Mouse (Mus musculus): ENCODE measurements around the gene Slc23a4. TPM values are rescaled to one million over a fixed set of nuclear protein-coding genes. Genes with fewer than 3 reads are reported as not detected.

The Slc23a4 gene
- polyA plus RNA-seq, 1 experiment = 0.33 TPM

- H3K4me1 ChIP-seq (ENCODE audit: control insufficient read depth, insufficient read depth, insufficient read length) = no peaks in the 10 kb centered on the region
- H3K4me3 ChIP-seq (ENCODE audit: extremely low read depth, insufficient read depth, insufficient read length) = no peak overlapping the region
- no peak for TF ChIP-seq CTCF (IDR thresholded peaks at IDR 0.05; ENCODE audit: extremely low read depth, insufficient read depth, insufficient read length, insufficient replicate concordance)
- no peak for TF ChIP-seq POLR2A (IDR thresholded peaks at IDR 0.05; ENCODE audit: low read depth, low read length)
- WGBS = 91% methylated on average over 5 of the region's 5 CpGs
- H3K27me3 ChIP-seq (ENCODE audit: control insufficient read depth, insufficient read depth, low read length) = no peaks in the 10 kb centered on the region
- H3K27ac ChIP-seq (ENCODE audit: insufficient read depth, low read length) = no peak overlapping the region
- H3K36me3 ChIP-seq (ENCODE audit: control insufficient read depth, insufficient read depth, low read length) = peaks cover 2% of the 10 kb centered on the region
- no peak for DNase-seq (ENCODE audit: low read depth in 1 of 2, low spot score in 2 of 2)
Measured at GRCm38 (mm10) chr6:35016624-35017023, 28.4 kb upstream of the Slc23a4 start.

- Histone ChIP-seq H3K4me1 (ENCODE audit: control insufficient read depth, insufficient read depth, insufficient read length) (no peaks in the 10 kb centered on the region), H3K4me3 (ENCODE audit: extremely low read depth, insufficient read depth, insufficient read length) (no peak overlapping the region), H3K27me3 (ENCODE audit: control insufficient read depth, insufficient read depth, low read length) (no peaks in the 10 kb centered on the region), H3K27ac (ENCODE audit: insufficient read depth, low read length) (no peak overlapping the region), H3K36me3 (ENCODE audit: control insufficient read depth, insufficient read depth, low read length) (no peaks in the 10 kb centered on the region)
- TF ChIP-seq POLR2A (IDR thresholded peaks at IDR 0.05; ENCODE audit: low read depth, low read length) (no peak), CTCF (IDR thresholded peaks at IDR 0.05; ENCODE audit: extremely low read depth, insufficient read depth, insufficient read length, insufficient replicate concordance) (no peak)
- 92% methylated on average over 1 of the region's 1 CpGs for WGBS
- DNase-seq (ENCODE audit: low read depth in 1 of 2, low spot score in 2 of 2) = no peak
Measured at GRCm38 (mm10) chr6:35011953-35012352, 23.7 kb upstream of the Slc23a4 start.

- no peak for DNase-seq (ENCODE audit: low read depth in 1 of 2, low spot score in 2 of 2)
Measured at GRCm38 (mm10) chr6:35010705-35011104, 22.5 kb upstream of the Slc23a4 start.

GRCm38 (mm10) chr6:35002261-35002669 lies 14.1 kb upstream of the Slc23a4 start:
- H3K36me3 ChIP-seq (ENCODE audit: control insufficient read depth, insufficient read depth, low read length) = no peaks in the 10 kb centered on the region
- H3K4me3 ChIP-seq (ENCODE audit: extremely low read depth, insufficient read depth, insufficient read length) = no peak overlapping the region
- DNase-seq (ENCODE audit: low read depth in 1 of 2, low spot score in 2 of 2) = no peak
- WGBS = 89% methylated on average over 18 of the region's 18 CpGs
- H3K27me3 ChIP-seq (ENCODE audit: control insufficient read depth, insufficient read depth, low read length) = no peaks in the 10 kb centered on the region
- H3K4me1 ChIP-seq (ENCODE audit: control insufficient read depth, insufficient read depth, insufficient read length) = no peaks in the 10 kb centered on the region
- TF ChIP-seq POLR2A (IDR thresholded peaks at IDR 0.05; ENCODE audit: low read depth, low read length) (no peak), CTCF (IDR thresholded peaks at IDR 0.05; ENCODE audit: extremely low read depth, insufficient read depth, insufficient read length, insufficient replicate concordance) (no peak)
- H3K27ac ChIP-seq (ENCODE audit: insufficient read depth, low read length) = no peak overlapping the region

More at GRCm38 (mm10) chr6:35010705-35011104, 22.5 kb upstream of the Slc23a4 start:
- no peaks in the 10 kb centered on the region for H3K36me3 ChIP-seq (ENCODE audit: control insufficient read depth, insufficient read depth, low read length)
- no peaks in the 10 kb centered on the region for H3K27me3 ChIP-seq (ENCODE audit: control insufficient read depth, insufficient read depth, low read length)
- H3K4me3 ChIP-seq (ENCODE audit: extremely low read depth, insufficient read depth, insufficient read length) = no peak overlapping the region
- H3K27ac ChIP-seq (ENCODE audit: insufficient read depth, low read length) = no peak overlapping the region
- H3K4me1 ChIP-seq (ENCODE audit: control insufficient read depth, insufficient read depth, insufficient read length) = no peaks in the 10 kb centered on the region
- no peak for TF ChIP-seq CTCF (IDR thresholded peaks at IDR 0.05; ENCODE audit: extremely low read depth, insufficient read depth, insufficient read length, insufficient replicate concordance)
- TF ChIP-seq POLR2A (IDR thresholded peaks at IDR 0.05; ENCODE audit: low read depth, low read length) = no peak
- WGBS = 92% methylated on average over 5 of the region's 5 CpGs

- TF ChIP-seq CTCF (IDR thresholded peaks at IDR 0.05; ENCODE audit: extremely low read depth, insufficient read depth, insufficient read length, insufficient replicate concordance) (no peak), POLR2A (IDR thresholded peaks at IDR 0.05; ENCODE audit: low read depth, low read length) (no peak)
- Histone ChIP-seq H3K4me1 (ENCODE audit: control insufficient read depth, insufficient read depth, insufficient read length) (no peaks in the 10 kb centered on the region; the same call in 1 of the 2 replicates), H3K4me3 (ENCODE audit: extremely low read depth, insufficient read depth, insufficient read length) (no peak overlapping the region), H3K36me3 (ENCODE audit: control insufficient read depth, insufficient read depth, low read length) (no peaks in the 10 kb centered on the region), H3K27ac (ENCODE audit: insufficient read depth, low read length) (no peak overlapping the region), H3K27me3 (ENCODE audit: control insufficient read depth, insufficient read depth, low read length) (no peaks in the 10 kb centered on the region)
- no peak for DNase-seq (ENCODE audit: low read depth in 1 of 2, low spot score in 2 of 2)
- 60% methylated on average over 4 of the region's 4 CpGs for WGBS
Measured at GRCm38 (mm10) chr6:34999101-34999500, 10.9 kb upstream of the Slc23a4 start.

- TF ChIP-seq CTCF (IDR thresholded peaks at IDR 0.05; ENCODE audit: extremely low read depth, insufficient read depth, insufficient read length, insufficient replicate concordance) (no peak), POLR2A (IDR thresholded peaks at IDR 0.05; ENCODE audit: low read depth, low read length) (no peak)
- DNase-seq (ENCODE audit: low read depth in 1 of 2, low spot score in 2 of 2) = no peak
- Histone ChIP-seq H3K27ac (ENCODE audit: insufficient read depth, low read length) (no peak overlapping the region), H3K27me3 (ENCODE audit: control insufficient read depth, insufficient read depth, low read length) (no peaks in the 10 kb centered on the region), H3K4me3 (ENCODE audit: extremely low read depth, insufficient read depth, insufficient read length) (no peak overlapping the region), H3K36me3 (ENCODE audit: control insufficient read depth, insufficient read depth, low read length) (no peaks in the 10 kb centered on the region), H3K4me1 (ENCODE audit: control insufficient read depth, insufficient read depth, insufficient read length) (no peaks in the 10 kb centered on the region; the same call in 1 of the 2 replicates)
- WGBS = 83% methylated on average over 4 of the region's 4 CpGs
Measured at GRCm38 (mm10) chr6:34996496-34996895, 8.3 kb upstream of the Slc23a4 start.

GRCm38 (mm10) chr6:34995265-34995681 lies 7.1 kb upstream of the Slc23a4 start:
- H3K36me3 ChIP-seq (ENCODE audit: control insufficient read depth, insufficient read depth, low read length) = no peaks in the 10 kb centered on the region
- peak overlapping the region; percentile 52; the same call in 1 of the 2 replicates for H3K4me3 ChIP-seq (ENCODE audit: extremely low read depth, insufficient read depth, insufficient read length)
- 6% methylated on average over 13 of the region's 13 CpGs for WGBS
- no peaks in the 10 kb centered on the region for H3K27me3 ChIP-seq (ENCODE audit: control insufficient read depth, insufficient read depth, low read length)
- no peaks in the 10 kb centered on the region; the same call in 1 of the 2 replicates for H3K4me1 ChIP-seq (ENCODE audit: control insufficient read depth, insufficient read depth, insufficient read length)
- no peak for TF ChIP-seq POLR2A (IDR thresholded peaks at IDR 0.05; ENCODE audit: low read depth, low read length)
- TF ChIP-seq CTCF (IDR thresholded peaks at IDR 0.05; ENCODE audit: extremely low read depth, insufficient read depth, insufficient read length, insufficient replicate concordance) = peak; percentile 76; the same call in 1 of the 2 replicates
- H3K27ac ChIP-seq (ENCODE audit: insufficient read depth, low read length) = no peak overlapping the region
- peak; percentile 62 to 70 for DNase-seq (ENCODE audit: low read depth in 1 of 2, low spot score in 2 of 2)
